Mouse (Mus musculus): ENCODE measurements at regions not wholly inside any gene's neighbourhood (a gene's known extent, or its start where the extent isn't known, plus 50 kb on each side); places are given as distances from the start of the nearest gene placed in this dataset.

DNA sequence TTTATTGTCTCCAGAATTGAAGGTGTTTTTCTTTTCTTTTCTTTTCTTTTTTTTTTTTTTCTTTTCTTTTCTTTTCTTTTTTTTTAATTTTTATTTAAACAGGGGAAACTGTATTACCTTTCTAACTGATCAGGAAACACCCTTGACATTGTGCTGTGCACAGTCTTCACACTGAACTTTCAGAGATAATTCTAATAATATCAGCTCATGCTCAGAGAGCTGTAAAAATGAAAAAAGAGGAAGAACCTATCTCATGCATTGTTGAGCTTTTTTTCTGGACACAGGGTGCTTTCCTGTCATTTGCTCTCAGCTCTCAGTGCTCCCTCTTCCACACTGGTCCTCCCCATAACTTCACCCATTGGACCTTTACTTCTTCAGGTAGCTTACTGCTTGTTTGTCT lies 201.0 kb upstream of the Camk1g start:
- Histone ChIP-seq H3K27me3 (no peaks in the 10 kb centered on the region), H3K27ac (no peak overlapping the region), H3K36me3 (no peaks in the 10 kb centered on the region), H3K4me2 (no peak overlapping the region), H3K9me3 (replicated peaks) (no peaks in the 10 kb centered on the region), H3K4me1 (replicated peaks) (0 out of 2 replicates have a peak, but pooled peaks cover under 1% of the 10 kb centered on the region), H3K9ac (no peak overlapping the region), H3K4me3 (no peak overlapping the region)
- no peak for ATAC-seq (replicated peaks; ENCODE audit: insufficient number of reproducible peaks, insufficient read depth, low FRiP score, low read depth)

DNA sequence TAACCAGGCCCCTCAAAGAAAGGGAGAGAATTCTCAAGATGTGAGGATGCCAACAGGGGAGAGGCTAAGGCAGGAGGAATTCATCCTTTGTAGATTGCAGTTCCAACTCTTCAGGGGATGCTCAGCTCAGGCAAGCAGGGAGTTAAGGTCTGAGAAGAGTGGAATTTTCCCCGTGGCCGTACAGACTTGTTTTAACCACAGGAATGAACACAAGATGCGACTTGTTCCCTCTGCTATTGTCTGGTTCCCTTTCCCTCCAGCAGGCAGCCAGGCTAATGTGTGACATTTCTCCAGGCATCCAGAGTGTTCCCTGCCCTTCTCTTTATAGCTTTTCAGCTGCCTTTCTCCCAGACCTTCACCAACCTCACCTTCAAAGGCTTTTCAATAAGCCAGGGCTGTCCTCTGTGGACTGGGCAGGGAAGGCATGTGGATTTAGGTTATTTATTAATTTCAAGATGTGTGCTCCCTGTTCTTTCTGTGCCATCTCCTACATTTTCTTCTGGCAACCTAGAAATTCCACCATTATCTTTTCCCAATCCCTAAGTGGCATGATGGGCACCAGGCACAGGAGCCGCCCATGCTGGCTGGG lies 198.6 kb upstream of the Camk1g start:
- no peak for ATAC-seq (replicated peaks; ENCODE audit: insufficient number of reproducible peaks, insufficient read depth, low FRiP score, low read depth)

GRCm38 (mm10) chr1:193567217-193567616 lies 197.1 kb upstream of the Camk1g start:
- ATAC-seq (replicated peaks; ENCODE audit: insufficient number of reproducible peaks, insufficient read depth, low FRiP score, low read depth) = no peak
- no peaks in the 10 kb centered on the region for H3K36me3 ChIP-seq
- 0 out of 2 replicates have a peak, but pooled peaks cover 2% of the 10 kb centered on the region for H3K4me1 ChIP-seq (replicated peaks)
- no peak overlapping the region for H3K4me2 ChIP-seq
- no peak overlapping the region for H3K9ac ChIP-seq
- WGBS = 55% methylated on average over 1 of the region's 1 CpGs
- H3K27ac ChIP-seq = no peak overlapping the region
- H3K9me3 ChIP-seq (replicated peaks) = no peaks in the 10 kb centered on the region
- H3K27me3 ChIP-seq = peaks cover 3% of the 10 kb centered on the region; the same call in 1 of the 2 replicates
- no peak overlapping the region for H3K4me3 ChIP-seq

More for the DNA sequence above, 198.6 kb upstream of the Camk1g start:
- Histone ChIP-seq H3K36me3 (no peaks in the 10 kb centered on the region), H3K27ac (no peak overlapping the region), H3K9ac (no peak overlapping the region), H3K4me3 (no peak overlapping the region), H3K4me2 (no peak overlapping the region), H3K9me3 (replicated peaks) (no peaks in the 10 kb centered on the region), H3K27me3 (no peaks in the 10 kb centered on the region), H3K4me1 (replicated peaks) (0 out of 2 replicates have a peak, but pooled peaks cover 2% of the 10 kb centered on the region)
- 50% methylated on average over 4 of the region's 4 CpGs for WGBS

DNA sequence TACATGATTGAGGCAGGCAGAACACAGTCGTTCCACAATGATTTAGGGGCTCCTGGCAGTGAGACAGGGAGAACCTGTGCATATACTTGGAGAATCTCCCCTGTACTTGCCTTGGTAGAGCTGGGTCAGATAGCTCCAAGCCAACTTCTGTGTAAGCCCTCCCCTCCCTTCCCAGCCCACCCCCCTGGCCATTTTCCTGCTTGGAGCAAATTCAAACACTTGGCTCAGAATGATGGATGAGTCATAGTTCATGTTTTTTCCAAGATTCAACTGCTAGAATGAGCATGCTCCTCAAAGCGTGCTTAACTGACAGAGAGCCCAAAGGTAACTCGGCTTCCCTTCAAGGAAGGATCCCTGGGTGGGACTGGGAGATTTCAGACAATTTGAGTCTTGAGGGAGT lies 194.1 kb upstream of the Camk1g start:
- Histone ChIP-seq H3K4me3 (no peak overlapping the region), H3K4me1 (replicated peaks) (0 out of 2 replicates have a peak, but pooled peaks cover 2% of the 10 kb centered on the region), H3K9ac (no peak overlapping the region), H3K36me3 (no peaks in the 10 kb centered on the region), H3K27me3 (peaks cover 3% of the 10 kb centered on the region; the same call in 1 of the 2 replicates), H3K9me3 (replicated peaks) (no peaks in the 10 kb centered on the region), H3K4me2 (no peak overlapping the region), H3K27ac (no peak overlapping the region)
- no peak for ATAC-seq (replicated peaks; ENCODE audit: insufficient number of reproducible peaks, insufficient read depth, low FRiP score, low read depth)
- 64% methylated on average over 3 of the region's 3 CpGs for WGBS

GRCm38 (mm10) chr1:193562242-193562641 lies 192.1 kb upstream of the Camk1g start:
- peaks cover 3% of the 10 kb centered on the region; the same call in 1 of the 2 replicates for H3K27me3 ChIP-seq
- no peak for ATAC-seq (replicated peaks; ENCODE audit: insufficient number of reproducible peaks, insufficient read depth, low FRiP score, low read depth)
- no peaks in the 10 kb centered on the region for H3K9me3 ChIP-seq (replicated peaks)
- no peak overlapping the region for H3K27ac ChIP-seq
- H3K4me3 ChIP-seq = no peak overlapping the region
- 83% methylated on average over 2 of the region's 2 CpGs for WGBS
- no peak overlapping the region for H3K9ac ChIP-seq
- no peaks in the 10 kb centered on the region for H3K36me3 ChIP-seq
- H3K4me2 ChIP-seq = no peak overlapping the region
- H3K4me1 ChIP-seq (replicated peaks) = peaks cover 6% of the 10 kb centered on the region

GRCm38 (mm10) chr1:193558122-193558521 lies 188.0 kb upstream of the Camk1g start:
- no peaks in the 10 kb centered on the region for H3K9me3 ChIP-seq (replicated peaks)
- H3K4me3 ChIP-seq = no peak overlapping the region
- ATAC-seq (replicated peaks; ENCODE audit: insufficient number of reproducible peaks, insufficient read depth, low FRiP score, low read depth) = no peak
- no peaks in the 10 kb centered on the region for H3K36me3 ChIP-seq
- no peak overlapping the region for H3K4me2 ChIP-seq
- peaks cover 3% of the 10 kb centered on the region; the same call in 1 of the 2 replicates for H3K27me3 ChIP-seq
- H3K9ac ChIP-seq = no peak overlapping the region
- peaks cover 4% of the 10 kb centered on the region for H3K4me1 ChIP-seq (replicated peaks)
- no peak overlapping the region for H3K27ac ChIP-seq
- 13% methylated on average over 4 of the region's 4 CpGs for WGBS

- no peak overlapping the region for H3K9ac ChIP-seq
- 80% methylated on average over 3 of the region's 3 CpGs for WGBS
- H3K9me3 ChIP-seq (replicated peaks) = no peaks in the 10 kb centered on the region
- no peaks in the 10 kb centered on the region for H3K36me3 ChIP-seq
- H3K4me1 ChIP-seq (replicated peaks) = peaks cover 14% of the 10 kb centered on the region
- no peak overlapping the region for H3K27ac ChIP-seq
- no peaks in the 10 kb centered on the region for H3K27me3 ChIP-seq
- ATAC-seq (replicated peaks; ENCODE audit: insufficient number of reproducible peaks, insufficient read depth, low FRiP score, low read depth) = no peak
- H3K4me2 ChIP-seq = no peak overlapping the region
- H3K4me3 ChIP-seq = no peak overlapping the region
These were observed 184.6 kb upstream of the Camk1g start for GRCm38 (mm10) chr1:193554731-193555130.

- no peaks in the 10 kb centered on the region for H3K9me3 ChIP-seq (replicated peaks)
- no peak for ATAC-seq (replicated peaks; ENCODE audit: insufficient number of reproducible peaks, insufficient read depth, low FRiP score, low read depth)
- no peak overlapping the region for H3K4me2 ChIP-seq
- peaks cover 10% of the 10 kb centered on the region for H3K4me1 ChIP-seq (replicated peaks)
- no peak overlapping the region for H3K4me3 ChIP-seq
- no peak overlapping the region for H3K27ac ChIP-seq
- H3K27me3 ChIP-seq = no peaks in the 10 kb centered on the region
- WGBS = 74% methylated on average over 2 of the region's 2 CpGs
- no peaks in the 10 kb centered on the region for H3K36me3 ChIP-seq
- no peak overlapping the region for H3K9ac ChIP-seq
These were observed 182.2 kb upstream of the Camk1g start for GRCm38 (mm10) chr1:193552348-193552747.

- Histone ChIP-seq H3K4me3 (no peak overlapping the region), H3K36me3 (no peaks in the 10 kb centered on the region), H3K4me2 (no peak overlapping the region), H3K9me3 (replicated peaks) (no peaks in the 10 kb centered on the region), H3K27ac (no peak overlapping the region), H3K9ac (no peak overlapping the region), H3K4me1 (replicated peaks) (peaks cover 10% of the 10 kb centered on the region), H3K27me3 (no peaks in the 10 kb centered on the region)
- 76% methylated on average over 1 of the region's 1 CpGs for WGBS
- no peak for ATAC-seq (replicated peaks; ENCODE audit: insufficient number of reproducible peaks, insufficient read depth, low FRiP score, low read depth)
These were observed 181.2 kb upstream of the Camk1g start for GRCm38 (mm10) chr1:193551340-193551739.

DNA sequence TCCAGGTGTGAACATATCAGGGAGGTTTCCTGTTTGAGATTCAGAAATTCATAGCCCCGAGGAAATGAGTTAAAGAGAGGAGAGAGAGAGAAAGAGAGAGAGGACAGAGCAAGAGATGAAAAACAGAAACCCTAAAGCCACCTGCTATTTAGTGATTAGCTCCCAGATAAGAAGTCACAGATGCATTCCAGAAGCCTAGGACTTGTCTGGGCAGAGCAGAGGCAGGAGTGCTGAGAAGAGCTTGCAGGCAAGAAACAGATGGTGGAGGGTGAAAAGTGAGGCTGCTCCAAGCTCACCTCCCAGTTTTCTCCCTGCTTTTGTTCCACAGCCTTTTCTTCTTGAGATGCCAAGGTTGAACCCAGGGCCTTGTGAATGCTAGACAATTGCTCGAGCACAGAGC lies 180.7 kb upstream of the Camk1g start:
- H3K27ac ChIP-seq = no peak overlapping the region
- H3K4me1 ChIP-seq (replicated peaks) = peaks cover 10% of the 10 kb centered on the region
- H3K4me2 ChIP-seq = no peak overlapping the region
- H3K36me3 ChIP-seq = no peaks in the 10 kb centered on the region
- WGBS = 14% methylated on average over 2 of the region's 2 CpGs
- no peak overlapping the region for H3K9ac ChIP-seq
- no peak for ATAC-seq (replicated peaks; ENCODE audit: insufficient number of reproducible peaks, insufficient read depth, low FRiP score, low read depth)
- H3K27me3 ChIP-seq = no peaks in the 10 kb centered on the region
- no peak overlapping the region for H3K4me3 ChIP-seq
- H3K9me3 ChIP-seq (replicated peaks) = no peaks in the 10 kb centered on the region

GRCm38 (mm10) chr1:193547356-193547755 lies 177.3 kb upstream of the Camk1g start:
- Histone ChIP-seq H3K36me3 (no peaks in the 10 kb centered on the region), H3K9ac (no peak overlapping the region), H3K4me3 (no peak overlapping the region), H3K9me3 (replicated peaks) (no peaks in the 10 kb centered on the region), H3K4me2 (no peak overlapping the region), H3K27me3 (peaks cover 6% of the 10 kb centered on the region; the same call in 1 of the 2 replicates), H3K4me1 (replicated peaks) (peaks cover 10% of the 10 kb centered on the region), H3K27ac (no peak overlapping the region)
- no peak for ATAC-seq (replicated peaks; ENCODE audit: insufficient number of reproducible peaks, insufficient read depth, low FRiP score, low read depth)
- WGBS = 76% methylated on average over 2 of the region's 2 CpGs

- no peak for ATAC-seq (replicated peaks; ENCODE audit: insufficient number of reproducible peaks, insufficient read depth, low FRiP score, low read depth)
- H3K9me3 ChIP-seq (replicated peaks) = no peaks in the 10 kb centered on the region
- WGBS = 89% methylated on average over 2 of the region's 2 CpGs
- H3K4me1 ChIP-seq (replicated peaks) = peaks cover 14% of the 10 kb centered on the region
- H3K36me3 ChIP-seq = no peaks in the 10 kb centered on the region
- no peak overlapping the region for H3K27ac ChIP-seq
- H3K4me2 ChIP-seq = no peak overlapping the region
- H3K27me3 ChIP-seq = peaks cover 6% of the 10 kb centered on the region; the same call in 1 of the 2 replicates
- H3K4me3 ChIP-seq = no peak overlapping the region
- no peak overlapping the region for H3K9ac ChIP-seq
These were observed 175.9 kb upstream of the Camk1g start for GRCm38 (mm10) chr1:193546044-193546432.
